Mouse (Mus musculus): ENCODE data around the gene Skiv2l.
"Not testable (repeated sequence)": the region's sequence is repeated elsewhere in the genome, so short reads cannot be mapped to it uniquely, and the experiment has no call there.

Gene Skiv2l

DNA sequence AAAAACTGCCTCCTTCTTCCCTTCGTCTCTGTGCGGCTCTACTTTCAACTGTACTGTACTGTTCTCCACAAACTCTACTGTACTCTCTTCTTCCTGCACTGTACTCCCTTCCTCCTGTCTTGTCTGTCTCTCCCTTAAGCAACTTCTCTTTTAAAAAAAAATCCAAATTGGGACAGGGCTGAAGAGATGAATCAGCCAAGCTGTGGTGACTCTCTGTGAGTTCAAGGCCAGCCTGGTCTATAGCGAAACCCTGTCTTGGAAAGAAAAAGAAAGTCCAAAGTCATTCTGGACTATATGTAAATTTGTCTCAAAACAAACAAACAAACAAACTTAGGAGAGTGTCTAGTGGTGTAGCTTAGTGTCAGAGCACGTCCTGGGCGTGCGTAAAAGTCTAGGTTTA, 24.3 kb upstream of the Skiv2l start:
- DNase-seq (ENCODE audit: low read depth) = no peak

GRCm38 (mm10) chr17:34865981-34866380, 16.0 kb upstream of the Skiv2l start:
- DNase-seq (ENCODE audit: low read depth) = no peak

- DNase-seq (ENCODE audit: low read depth) = no peak
These were observed 12.5 kb upstream of the Skiv2l start, which contains the start of gene Cfb for GRCm38 (mm10) chr17:34862416-34863081. Cfb (minus strand) TSS chr17:34862518.

DNA sequence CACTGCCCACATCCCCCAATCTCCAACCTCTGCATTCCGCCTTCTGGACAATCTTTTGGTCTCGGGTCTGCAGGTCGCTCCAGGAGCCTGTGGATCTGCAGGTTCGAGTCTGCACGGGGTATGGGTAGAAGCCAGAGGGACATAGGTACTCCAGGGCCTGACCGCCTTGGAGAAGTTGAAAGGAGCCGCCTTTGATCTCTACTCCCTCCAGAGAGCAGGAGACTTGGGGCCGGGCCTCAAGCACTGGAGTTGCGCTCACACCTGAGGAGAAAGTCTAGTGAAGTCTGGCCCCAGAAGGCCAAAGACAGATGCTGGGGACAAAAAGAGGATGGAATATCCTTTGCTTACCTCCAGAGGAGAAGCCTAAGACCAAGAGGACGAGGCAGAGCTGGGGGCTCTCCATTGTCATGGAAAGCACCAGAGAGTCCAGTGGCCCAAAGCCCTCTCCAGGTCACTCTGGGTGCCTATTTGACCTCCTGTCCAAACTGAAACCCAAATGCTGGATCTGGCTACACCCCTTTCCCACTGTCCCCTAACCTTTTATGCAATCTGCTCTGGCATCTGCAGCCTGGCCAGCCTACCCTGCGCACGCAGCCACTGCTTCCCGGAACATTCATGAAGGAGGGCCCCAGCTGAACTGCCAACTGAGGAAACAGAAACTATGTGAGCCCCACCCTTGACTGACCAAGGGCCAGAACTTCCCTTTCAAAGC, 11.8 kb upstream of the Skiv2l start:
- DNase-seq (ENCODE audit: low read depth) = no peak

- DNase-seq (ENCODE audit: low read depth) = no peak
These were observed 10.5 kb upstream of the Skiv2l start for GRCm38 (mm10) chr17:34860514-34860913.

DNA sequence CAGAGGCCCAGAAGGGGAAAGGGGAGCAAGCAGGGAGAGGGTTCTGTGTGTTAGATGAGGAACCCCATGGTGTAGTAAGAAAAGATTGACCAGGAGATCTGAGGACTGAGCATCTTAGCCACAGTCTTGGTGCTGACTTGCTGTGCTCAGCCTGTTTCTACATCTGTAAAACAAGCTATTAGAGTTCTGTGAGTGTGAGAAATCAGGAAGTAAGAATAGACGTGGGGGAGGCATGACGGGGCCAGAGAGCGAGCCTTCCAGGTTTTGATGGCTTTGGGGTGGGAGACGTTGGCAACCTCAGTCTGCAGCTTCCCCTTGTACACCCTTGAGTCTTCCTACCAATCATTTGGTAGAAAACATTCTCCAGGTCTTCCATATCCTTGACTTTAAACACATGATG, 8.7 kb upstream of the Skiv2l start:
- no peak for DNase-seq (ENCODE audit: low read depth)

DNA sequence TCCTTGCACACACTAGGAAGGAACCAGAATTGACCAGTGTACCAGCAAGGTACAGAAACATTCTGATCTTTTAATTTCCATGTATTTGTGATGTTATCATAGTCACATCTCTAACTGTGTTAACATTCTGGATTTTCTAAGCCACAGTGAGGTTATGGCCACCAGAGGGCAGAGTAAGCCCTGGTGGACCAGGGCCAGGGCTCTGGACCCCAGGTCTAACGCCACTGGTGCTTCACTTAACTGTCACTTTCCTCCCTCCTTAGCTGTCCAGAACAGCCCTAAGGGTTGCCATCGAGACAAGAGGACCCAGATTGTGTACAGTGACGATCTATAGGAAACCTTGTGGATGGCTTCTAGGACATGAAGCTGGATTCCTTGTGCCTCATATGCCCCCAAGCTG, 5.8 kb upstream of the Skiv2l start:
- DNase-seq (ENCODE audit: low read depth) = peak; percentile 77

DNA sequence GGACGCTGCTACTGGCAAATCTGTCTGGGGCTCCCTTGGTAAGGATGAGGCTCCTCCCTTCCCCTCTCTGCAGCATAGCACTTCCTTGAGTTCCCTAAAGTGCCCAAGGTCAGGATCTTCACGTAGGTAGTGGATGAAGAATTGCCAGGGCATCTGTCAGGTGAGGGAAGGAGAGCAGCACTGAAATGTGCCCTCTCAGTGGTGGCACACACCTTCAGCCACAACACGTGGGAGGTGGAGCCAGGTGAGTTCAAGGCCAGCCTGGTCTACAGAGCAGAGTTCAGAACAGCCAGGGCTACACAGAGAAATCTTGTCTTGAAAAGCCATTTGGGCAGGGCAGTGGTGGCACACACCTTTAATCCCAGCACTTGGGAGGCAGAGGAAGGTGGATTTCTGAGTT, 4.8 kb upstream of the Skiv2l start:
- DNase-seq (ENCODE audit: low read depth) = no peak

DNA sequence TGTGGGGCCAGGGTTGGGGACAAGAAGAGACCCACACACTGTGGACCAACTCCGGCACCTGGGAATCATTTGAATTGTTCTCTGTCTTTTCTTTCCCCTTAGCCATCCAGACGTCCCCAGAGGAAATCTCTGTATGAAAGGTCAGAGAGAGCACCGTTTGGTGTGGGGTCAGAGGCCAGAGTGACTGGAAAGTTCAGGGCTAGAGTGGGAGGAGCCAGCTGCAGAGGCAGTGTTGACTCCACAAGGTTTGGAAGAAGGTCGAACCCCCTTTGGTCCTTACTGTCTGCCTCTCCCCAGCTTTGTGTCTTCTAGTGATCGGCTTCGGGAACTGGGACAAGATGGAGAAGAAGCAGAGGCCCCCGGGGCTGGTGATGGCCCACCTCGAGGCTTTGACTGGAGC, 3.5 kb upstream of the Skiv2l start:
- no peak for DNase-seq (ENCODE audit: low read depth)

DNA sequence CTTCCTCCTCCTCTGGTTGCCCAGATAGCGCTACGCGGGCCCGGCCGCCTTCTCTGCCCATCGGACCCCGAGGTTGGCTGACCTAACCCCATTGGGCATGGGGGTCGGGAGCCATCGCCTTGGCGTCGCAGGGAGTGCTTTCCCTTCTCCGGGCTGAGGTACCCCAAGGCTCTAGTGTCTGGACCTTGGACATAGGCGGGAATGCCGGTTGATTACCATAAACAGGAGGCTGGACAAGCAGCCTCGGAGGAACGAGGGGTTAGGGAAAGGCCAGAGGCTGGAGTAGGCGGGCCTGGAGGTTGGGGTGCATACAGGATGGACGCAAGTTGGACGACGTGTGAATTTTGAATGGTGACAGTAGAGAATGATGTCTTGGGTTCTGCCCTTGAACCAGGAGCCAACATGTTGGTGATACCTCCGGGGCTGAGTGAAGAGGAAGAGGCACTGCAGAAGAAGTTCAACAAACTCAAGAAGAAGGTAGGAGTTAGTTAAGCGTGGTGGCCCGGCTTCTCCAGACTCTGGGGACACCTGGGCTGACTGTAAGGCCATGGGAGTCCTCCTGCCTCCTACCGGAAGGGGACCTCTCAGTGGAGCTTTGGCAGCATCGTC, 611 bp upstream of the Skiv2l start:
- no peak for DNase-seq (ENCODE audit: low read depth)

- no peak for DNase-seq (ENCODE audit: low read depth)
These were observed 2.4 kb downstream of the Skiv2l start for GRCm38 (mm10) chr17:34847615-34848014.

DNA sequence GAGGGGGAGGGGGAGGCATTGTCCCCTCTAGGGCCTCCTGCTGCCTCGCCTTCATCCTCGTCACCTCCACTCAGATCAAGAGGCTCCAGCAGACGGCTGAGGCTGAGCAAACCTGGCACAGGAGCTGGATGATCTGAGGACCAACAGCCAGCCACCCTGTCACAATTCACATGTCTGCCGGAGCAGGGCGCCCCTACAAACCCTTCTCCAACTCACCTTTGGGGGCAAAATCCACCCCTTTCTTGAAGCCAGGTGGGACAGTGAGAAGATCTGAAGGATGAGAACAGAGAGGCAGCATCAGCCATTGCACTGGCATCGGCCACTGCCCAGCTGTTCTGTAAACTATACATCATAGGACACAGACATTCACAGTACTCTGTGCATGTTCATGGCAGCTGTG, 2.8 kb downstream of the Skiv2l start:
- DNase-seq (ENCODE audit: low read depth) = no peak

DNA sequence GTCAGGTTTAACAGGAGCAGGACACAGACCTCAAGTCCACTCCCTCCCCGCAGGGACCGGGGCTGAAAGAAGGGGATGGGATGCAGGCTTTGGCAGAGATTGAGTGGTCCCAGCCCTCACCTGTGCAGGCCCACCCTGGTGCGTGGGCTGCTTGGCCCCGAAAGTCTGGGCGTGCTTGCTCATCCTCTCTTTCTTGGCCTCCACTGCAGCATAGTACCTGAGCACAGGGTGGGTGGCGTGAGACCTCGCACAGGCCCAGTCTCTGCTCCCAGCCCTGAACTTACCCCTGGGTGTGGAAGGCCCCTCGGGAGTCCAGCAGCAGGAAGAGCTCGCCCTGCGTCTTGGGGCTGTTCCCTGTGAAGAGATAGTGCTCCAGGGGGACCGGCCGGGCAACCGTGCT, 5.1 kb downstream of the Skiv2l start:
- DNase-seq (ENCODE audit: low read depth) = no peak

- no peak for DNase-seq (ENCODE audit: low read depth)
These were observed 9.2 kb downstream of the Skiv2l start for GRCm38 (mm10) chr17:34840736-34841307.

DNA sequence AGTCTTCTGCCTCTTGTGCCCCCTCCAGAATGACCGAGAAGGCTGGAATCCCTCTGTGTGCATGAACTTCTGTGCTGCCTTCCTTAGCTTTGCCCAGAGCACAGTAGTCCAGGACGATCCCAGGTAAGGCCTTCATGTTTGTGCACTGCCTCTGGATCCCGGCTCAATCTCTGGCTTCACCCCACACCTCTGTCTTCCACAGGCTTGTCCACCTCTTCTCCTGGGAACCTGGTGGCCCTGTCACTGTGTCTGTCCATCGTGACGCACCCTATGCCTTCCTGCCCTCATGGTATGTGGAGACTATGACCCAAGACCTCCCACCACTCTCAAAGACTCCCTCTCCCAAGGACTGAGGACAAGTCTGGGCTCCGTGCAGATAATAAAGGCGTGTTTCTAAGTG, 11.2 kb downstream of the Skiv2l start:
- DNase-seq (ENCODE audit: low read depth) = no peak

- DNase-seq (ENCODE audit: low read depth) = peak; percentile 32
These were observed 12.3 kb downstream of the Skiv2l start for GRCm38 (mm10) chr17:34837464-34838324.

DNA sequence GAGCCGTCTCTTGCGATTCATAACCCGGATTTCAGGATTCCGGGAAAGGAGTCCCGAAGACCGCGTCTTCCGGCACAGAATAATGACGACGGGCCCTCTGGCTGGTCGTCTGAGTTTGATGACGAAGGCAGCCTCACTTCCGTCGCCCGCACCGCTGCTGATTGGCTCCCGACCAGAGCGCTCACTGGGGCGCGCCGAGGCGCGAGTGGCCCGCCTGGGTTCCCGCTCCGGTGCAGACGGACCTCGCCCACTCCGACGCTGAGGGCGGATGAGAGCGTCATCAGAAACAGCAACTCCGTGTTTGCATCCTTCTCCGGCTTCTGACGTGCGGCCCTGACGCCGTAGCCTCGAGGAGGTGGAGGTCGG, 13.2 kb downstream of the Skiv2l start, which contains the start of the genes Stk19 and Dxo:
Gene Stk19, minus strand, starts transcription at position 90 of the 366 bp plus-strand sequence.
Gene Dxo, plus strand, starts transcription at position 164 of the 366 bp plus-strand sequence.
- peak; percentile 97 for DNase-seq (ENCODE audit: low read depth)

- DNase-seq (ENCODE audit: low read depth) = peak; percentile 29
These were observed 13.7 kb downstream of the Skiv2l start for GRCm38 (mm10) chr17:34836155-34836855.

DNA sequence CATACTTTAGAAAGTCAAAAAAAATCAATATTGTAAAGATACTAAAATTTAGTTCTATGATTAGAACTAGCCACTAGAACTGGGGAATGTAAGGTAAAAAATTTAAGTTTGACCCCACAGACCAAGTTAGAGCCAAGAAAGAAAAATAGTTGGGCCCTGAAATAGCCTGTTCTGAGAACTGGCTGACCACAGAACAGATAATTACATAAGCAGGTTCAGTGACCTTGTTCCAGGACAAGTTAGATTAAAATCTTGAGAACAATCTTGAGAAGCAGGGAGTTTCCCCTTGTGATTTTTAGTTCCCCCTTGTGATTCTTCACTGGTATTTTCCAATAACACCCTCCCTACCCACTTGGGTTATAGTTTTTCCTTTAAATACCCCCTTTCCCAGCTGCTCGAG, 19.2 kb downstream of the Skiv2l start:
- not testable (repeated sequence) for DNase-seq (ENCODE audit: low read depth)

GRCm38 (mm10) chr17:34814818-34815370, 35.1 kb downstream of the Skiv2l start:
- no peak for DNase-seq (ENCODE audit: low read depth)

DNA sequence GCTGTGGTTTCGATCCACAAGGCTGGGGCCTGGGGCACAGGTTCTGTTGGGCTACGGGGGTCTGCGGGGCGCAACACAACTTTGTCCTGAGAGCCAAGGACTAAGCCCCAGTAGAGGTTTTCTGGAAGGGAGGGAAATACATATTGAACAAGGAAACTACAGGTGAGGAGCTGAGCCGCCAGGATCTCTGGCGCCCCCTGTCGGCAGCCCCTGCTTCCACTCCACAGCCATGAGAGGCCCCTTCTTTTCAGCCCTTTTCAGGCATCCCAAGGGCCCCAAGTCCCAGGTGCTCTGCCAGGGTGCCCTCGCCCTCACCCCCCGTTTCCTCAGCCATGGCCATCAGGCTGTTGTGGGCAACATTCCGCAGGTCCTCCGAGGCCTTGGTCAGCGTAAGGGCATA, 36.3 kb downstream of the Skiv2l start:
- peak; percentile 57 for DNase-seq (ENCODE audit: low read depth)

All from naive thymus-derived CD4-positive, alpha-beta T cell, adult 2 months (primary cell).